Mouse (Mus musculus) ES-Bruce4 (cell line): Measurements from ENCODE around the gene Gm11238.
"Not testable (repeated sequence)": the region's sequence is repeated elsewhere in the genome, so short reads cannot be mapped to it uniquely, and the experiment has no call there.

Experiments used
- CTCF ChIP-seq: IDR thresholded peaks from one replicate; pipeline ENCODE4 v1.8.1; 2011; ENCODE audit warnings: low read depth, low read length
- EP300 ChIP-seq: IDR thresholded peaks from 2 replicates; pipeline ENCODE4 v1.6.1; 2011; ENCODE audit warnings: low read depth, low read length; ENCODE audit not compliant: insufficient read depth
- POLR2A ChIP-seq: IDR thresholded peaks from one replicate; pipeline ENCODE4 v1.8.1; 2011; ENCODE audit warnings: low read length; ENCODE audit not compliant: insufficient read depth

DNA sequence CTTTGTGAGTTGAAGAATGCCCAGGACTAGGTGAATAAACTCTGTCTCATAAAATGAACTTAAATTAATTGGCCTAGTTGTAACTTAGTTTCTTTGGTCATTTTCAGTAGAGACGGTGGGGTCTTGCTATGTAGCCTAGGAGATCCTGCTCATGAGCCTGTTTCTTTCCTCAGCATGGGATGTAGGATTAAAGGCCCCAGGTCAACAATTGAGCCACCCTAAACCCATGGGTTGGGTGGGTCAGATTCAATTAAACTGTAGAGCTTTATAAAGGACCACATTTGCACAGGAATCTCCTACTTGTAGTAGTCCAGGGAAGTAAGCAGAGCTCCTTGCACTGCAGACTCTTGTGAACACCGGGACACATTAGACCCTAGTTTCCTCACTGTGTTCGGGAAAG, at the start of gene Gm11238:
- not testable (repeated sequence) for TF ChIP-seq CTCF, POLR2A, EP300
